Mouse (Mus musculus): Measurements from ENCODE around the gene Ubl4a.

DNA sequence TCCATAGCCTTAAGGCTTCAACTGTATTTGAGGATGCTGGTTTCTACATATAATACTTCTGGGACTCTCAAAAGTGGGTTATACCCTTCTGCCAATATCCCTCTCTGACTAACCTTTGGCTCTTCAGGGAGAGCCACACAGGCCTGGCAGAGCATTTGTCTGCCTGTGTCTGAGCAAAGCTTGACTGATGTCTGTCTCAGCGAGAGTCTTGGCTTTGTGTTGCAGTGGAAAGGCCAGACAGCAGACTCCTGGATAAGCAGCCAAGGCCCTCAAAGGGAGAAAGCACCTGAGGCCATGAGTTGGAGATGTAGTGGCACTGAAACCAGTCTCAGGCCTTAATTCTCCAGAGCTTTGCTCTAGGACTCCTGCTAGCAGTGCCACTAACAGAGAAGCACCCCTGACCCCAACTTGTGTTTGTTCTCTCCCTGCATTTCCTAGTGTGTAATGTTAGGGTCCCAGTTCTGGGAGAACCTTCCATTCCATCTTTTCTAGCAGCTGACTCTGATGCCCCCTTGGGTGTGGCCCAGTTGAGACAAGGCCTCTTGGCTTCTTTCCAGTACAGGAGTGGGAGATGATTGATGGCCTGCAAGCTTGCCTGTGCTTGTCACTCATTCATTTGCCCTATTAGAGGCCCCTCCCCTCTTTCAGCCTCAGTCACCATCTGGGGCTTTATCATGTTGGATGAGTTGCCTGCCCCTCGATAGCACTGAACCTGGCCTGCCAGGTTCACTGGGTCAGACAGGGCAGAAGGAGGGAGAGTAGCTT, 42.7 kb downstream of the Ubl4a start:
- TF ChIP-seq CTCF (IDR thresholded peaks at IDR 0.05; ENCODE audit: low read depth) (no peak), EP300 (IDR thresholded peaks at IDR 0.05; ENCODE audit: low read depth) (no peak)
